Mouse (Mus musculus) right cerebral cortex, adult 18-20 months (tissue): ENCODE measurements around the gene Nkd2.

ENCODE experiments used
- DNase-seq: peaks from one replicate; pipeline ENCODE4 v3.0.0; 2022; ENCODE audit warnings: mixed read lengths

Gene Nkd2

GRCm38 (mm10) chr13:73814181-73814580 lies 33.2 kb downstream of the Nkd2 start:
- DNase-seq = no peak

GRCm38 (mm10) chr13:73812936-73813335 lies 34.5 kb downstream of the Nkd2 start:
- no peak for DNase-seq

GRCm38 (mm10) chr13:73804914-73805313 lies 42.5 kb downstream of the Nkd2 start:
- no peak for DNase-seq

DNA sequence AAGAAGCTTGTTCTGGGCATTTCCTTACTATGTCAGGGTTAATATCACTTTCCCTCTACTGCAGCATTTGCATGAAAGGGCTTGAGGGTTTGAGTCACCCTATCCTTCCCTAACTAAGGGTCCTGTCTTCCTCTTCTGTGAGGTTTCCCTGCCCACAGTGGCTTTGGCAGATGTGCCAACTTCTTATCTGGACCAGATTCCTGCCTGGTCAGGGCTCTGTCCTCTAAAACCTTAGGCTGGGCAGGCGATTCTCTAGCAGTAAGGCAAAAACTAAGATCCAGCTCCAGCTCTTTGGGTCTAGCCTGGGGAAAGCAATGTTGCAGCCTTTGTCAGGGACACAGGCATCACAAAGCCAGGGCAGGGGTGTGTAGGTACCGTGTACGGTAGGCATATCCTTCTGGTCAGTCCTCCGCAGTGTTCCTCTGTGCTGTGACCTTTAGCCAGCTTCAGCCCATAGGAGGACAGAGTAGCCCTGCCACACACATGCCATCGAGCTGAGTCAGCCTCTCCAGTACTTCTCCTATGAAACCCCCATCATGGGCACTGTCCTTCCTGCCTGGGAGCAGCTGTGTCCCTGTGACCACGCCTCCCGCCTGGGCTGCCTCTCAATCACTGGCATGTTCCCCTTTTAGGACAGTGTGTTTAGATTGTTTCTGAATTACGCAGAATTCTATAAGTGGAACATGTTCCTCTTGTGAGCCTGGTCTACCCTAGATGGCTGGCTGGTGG lies 43.8 kb downstream of the Nkd2 start:
- peak; percentile 15 for DNase-seq

GRCm38 (mm10) chr13:73799110-73799509 lies 48.3 kb downstream of the Nkd2 start:
- no peak for DNase-seq

GRCm38 (mm10) chr13:73793171-73793570 lies 54.3 kb downstream of the Nkd2 start:
- DNase-seq = no peak

DNA sequence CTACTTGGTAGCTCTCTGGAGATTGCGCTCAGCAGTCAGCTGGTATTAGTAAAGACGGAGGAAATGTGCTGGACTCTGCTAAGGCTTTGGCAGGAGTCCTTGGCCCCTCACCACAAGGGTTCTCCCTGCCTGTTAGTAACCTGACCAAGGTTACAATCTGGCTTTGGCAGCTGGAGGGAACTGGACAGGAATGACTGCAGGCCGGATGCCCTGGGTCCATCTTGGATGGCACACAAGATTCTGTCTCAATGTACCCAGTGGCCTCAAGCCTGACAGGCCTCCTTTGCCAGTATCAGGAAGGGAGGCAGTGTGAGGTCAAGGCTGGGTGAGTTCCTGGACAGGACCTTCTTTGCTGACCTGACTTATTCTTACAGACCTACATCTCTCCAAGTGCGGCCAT lies 55.3 kb downstream of the Nkd2 start:
- no peak for DNase-seq

DNA sequence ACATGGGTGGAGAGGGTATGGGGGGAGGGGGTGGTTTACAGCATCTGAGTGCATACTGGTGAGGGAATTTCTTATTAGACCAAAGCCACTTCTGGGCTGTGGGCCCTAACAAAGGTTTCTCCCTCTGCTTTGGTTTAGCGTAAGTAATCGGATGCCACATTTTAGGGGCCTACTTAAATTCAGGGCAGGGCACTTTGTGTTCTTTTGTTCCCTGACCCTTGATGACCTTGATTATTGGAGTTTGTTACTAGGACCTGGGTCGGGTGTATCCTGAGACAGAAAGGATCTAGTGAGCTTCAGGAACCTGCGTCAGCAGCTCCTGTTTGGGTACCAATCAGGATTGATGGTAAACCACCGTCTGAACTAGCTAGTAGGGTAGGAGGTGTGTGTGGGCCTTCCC lies 64.9 kb downstream of the Nkd2 start:
- DNase-seq = no peak

DNA sequence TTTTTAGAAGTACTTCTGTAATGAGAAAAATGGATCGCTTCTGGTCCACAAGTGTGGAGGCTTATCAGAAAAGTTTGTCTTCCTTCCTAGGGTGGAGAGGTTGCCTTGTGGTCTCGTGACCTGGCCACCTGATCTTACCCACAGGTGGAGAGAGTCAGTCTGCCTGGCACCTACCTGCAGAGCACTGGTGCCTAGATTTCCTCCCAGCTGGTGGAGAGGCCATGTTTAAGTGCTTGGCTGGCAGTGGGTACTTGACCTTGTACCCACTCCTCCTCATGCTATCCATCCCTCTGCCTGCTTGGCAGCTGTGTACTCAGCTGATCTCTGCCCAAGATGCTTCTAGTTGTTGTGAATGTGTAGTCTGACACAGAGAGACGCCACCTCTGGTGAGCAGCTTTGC lies 69.9 kb downstream of the Nkd2 start:
- no peak for DNase-seq

- no peak for DNase-seq
Measured at GRCm38 (mm10) chr13:73775786-73776185, 71.6 kb downstream of the Nkd2 start.

DNA sequence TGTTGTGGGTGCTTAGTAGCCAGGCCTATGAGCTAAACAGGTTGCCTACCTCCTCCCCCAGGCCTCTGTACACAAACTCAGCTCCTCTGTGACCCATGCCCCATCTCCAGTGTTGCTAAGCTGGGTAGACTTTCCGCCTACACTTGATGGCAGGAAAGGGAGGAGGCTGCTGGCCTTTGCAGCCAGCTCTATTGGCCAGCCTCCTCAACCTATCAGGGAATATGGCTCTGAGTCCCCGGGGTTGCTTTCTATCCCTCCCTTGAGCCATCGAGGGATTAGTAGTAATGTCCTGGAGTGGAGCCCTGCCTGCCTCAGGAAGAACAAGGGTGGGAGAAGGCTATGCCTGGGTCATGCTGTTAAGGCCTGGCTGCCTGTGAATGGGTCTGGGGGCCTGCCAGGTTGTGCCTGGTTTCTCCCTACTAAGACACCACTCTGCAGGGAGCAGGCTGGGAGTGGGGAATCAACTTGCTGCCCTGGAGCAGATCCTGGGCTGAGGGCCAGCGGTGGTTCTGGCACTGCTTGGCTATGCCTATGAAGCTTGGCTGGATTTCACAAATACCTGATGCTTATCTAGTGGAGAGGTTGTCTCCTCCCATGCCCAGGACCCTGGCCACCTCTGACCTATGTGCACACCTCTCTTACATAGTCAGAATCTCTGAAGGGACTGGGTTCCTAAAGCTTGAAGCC lies 73.8 kb downstream of the Nkd2 start:
- DNase-seq = no peak

- DNase-seq = no peak
Measured at GRCm38 (mm10) chr13:73772655-73773054, 74.8 kb downstream of the Nkd2 start.

DNA sequence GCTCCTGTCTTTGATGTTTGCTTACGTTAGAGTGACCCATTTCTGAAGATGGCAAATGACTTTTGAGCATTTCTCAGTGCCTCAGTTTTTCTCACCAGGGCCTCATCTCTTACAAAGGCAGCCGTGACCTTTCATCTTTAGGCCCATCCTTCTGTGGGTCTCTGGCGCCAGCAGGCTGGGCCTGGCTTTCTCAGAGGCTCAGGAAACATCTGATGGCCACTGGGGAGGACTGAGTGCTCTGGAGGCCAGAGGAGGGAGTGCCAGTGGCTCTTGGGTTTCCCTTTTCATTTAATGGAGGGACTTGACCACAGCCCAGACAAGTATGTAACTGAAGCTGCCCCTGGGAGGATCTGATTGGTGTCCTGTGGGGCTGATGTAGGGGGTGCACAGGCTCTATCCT lies 76.3 kb downstream of the Nkd2 start:
- no peak for DNase-seq

DNA sequence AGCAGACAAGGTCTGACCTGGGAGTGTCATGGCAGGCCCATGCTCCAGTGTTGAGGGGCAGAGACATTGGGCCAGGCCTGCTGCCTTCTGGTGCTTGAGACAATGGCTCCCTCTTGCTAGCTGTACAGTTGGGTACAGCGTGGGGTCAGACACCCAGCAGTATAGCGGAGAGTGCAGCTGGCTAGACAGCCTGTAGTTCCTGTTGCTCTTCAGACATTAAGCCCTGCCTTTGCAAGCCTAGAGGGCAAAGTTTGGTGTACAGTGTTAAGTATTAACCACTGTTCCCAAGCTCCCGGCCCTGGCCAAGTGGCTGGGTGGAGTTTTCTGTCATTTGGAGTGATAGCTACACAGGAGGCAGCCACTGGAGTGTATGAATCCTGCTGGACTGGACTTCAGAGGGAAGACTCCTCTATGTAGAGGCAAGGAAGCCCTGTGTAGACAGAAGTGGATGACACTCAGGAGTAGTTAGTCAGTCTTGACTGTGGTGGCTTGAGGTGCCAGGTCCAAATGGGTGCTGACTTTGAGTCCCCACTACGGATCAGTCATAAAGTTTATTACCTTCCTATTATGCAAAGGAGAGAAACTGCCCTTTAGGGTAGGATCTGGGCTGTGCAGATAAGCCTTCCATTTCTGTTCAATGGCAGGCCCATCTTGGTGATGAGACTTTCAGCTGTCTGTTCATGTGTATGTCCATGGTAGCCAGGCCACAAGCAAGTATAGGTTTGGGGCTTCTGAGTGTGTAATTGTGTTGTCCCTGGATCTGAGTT lies 77.3 kb downstream of the Nkd2 start:
- DNase-seq = no peak
